Mouse (Mus musculus): ENCODE results near the gene Kctd5. TPM values are rescaled to one million over a fixed set of nuclear protein-coding genes. Genes with fewer than 3 reads are reported as not detected.

The Kctd5 gene
- polyA plus RNA-seq, 1 experiment from 2014 or later = 94.2 TPM

DNA sequence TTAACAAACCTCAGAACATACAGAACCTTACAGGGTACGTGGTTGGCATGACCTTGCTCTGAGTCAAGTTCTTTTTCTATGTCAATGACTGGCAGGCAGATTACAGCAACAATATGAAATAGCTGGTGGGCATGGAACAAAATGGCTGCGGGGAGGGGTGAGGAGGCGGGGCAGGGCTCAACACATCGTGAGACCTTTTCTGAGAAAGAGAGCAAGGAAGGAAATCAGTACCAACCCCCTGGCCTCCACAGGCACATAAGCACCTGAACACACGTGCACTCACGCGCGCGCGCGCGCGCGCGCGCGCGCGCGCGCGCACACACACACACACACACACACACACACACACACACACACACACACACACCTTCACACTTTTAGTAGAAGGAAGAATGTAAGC lies 42.7 kb downstream of the Kctd5 start:
- Histone ChIP-seq H3K9ac (no peak overlapping the region), H3K36me3 (no peaks in the 10 kb centered on the region), H3K4me1 (no peaks in the 10 kb centered on the region), H3K27me3 (no peaks in the 10 kb centered on the region), H3K27ac (no peak overlapping the region), H3K9me3 (replicated peaks) (no peaks in the 10 kb centered on the region), H3K4me2 (replicated peaks) (no peak overlapping the region), H3K4me3 (no peak overlapping the region)
- no peak for ATAC-seq (ENCODE audit: low FRiP score)
- WGBS = 88% methylated on average over 9 of the region's 22 CpGs

DNA sequence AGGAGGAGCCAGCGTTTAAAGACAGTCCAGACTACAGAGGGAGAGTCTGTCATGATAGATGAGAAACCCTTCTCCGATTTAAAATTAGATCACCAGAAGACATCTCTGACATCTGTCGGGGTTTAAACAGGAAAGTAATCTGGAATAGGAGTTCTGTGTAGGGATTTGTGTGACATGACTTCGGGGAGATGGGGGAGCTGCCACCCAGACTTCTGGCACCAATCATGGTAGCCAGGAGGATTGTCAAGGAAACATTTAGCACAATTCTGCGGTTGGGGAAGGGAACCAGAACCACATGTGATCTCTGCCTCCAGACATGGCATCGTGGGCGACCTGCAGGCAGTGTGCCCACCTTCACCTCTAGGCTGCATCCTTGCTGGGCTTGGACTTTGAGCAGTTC lies 43.8 kb downstream of the Kctd5 start:
- no peak overlapping the region for H3K4me3 ChIP-seq
- WGBS = 83% methylated on average over 7 of the region's 7 CpGs
- ATAC-seq (ENCODE audit: low FRiP score) = no peak

GRCm38 (mm10) chr17:24021375-24022199 lies 51.7 kb downstream of the Kctd5 start:
- Histone ChIP-seq H3K9me3 (replicated peaks) (no peaks in the 10 kb centered on the region), H3K9ac (no peak overlapping the region), H3K4me2 (replicated peaks) (no peak overlapping the region), H3K36me3 (no peaks in the 10 kb centered on the region), H3K27ac (no peak overlapping the region), H3K27me3 (no peaks in the 10 kb centered on the region), H3K4me1 (no peaks in the 10 kb centered on the region), H3K4me3 (no peak overlapping the region)
- no peak for ATAC-seq (ENCODE audit: low FRiP score)
- WGBS = 83% methylated on average over 5 of the region's 5 CpGs

More for the DNA sequence above, 43.8 kb downstream of the Kctd5 start:
- Histone ChIP-seq H3K27me3 (no peaks in the 10 kb centered on the region), H3K4me2 (replicated peaks) (no peak overlapping the region), H3K27ac (no peak overlapping the region), H3K4me1 (no peaks in the 10 kb centered on the region), H3K9me3 (replicated peaks) (no peaks in the 10 kb centered on the region), H3K36me3 (no peaks in the 10 kb centered on the region), H3K9ac (no peak overlapping the region)

- no peak for ATAC-seq (ENCODE audit: low FRiP score)
- no peak overlapping the region for H3K4me3 ChIP-seq
- no peak overlapping the region for H3K4me2 ChIP-seq (replicated peaks)
- no peaks in the 10 kb centered on the region for H3K36me3 ChIP-seq
- H3K27ac ChIP-seq = no peak overlapping the region
- WGBS = 80% methylated on average over 6 of the region's 6 CpGs
- H3K27me3 ChIP-seq = no peaks in the 10 kb centered on the region
- H3K4me1 ChIP-seq = no peaks in the 10 kb centered on the region
- H3K9ac ChIP-seq = no peak overlapping the region
- no peaks in the 10 kb centered on the region for H3K9me3 ChIP-seq (replicated peaks)
These were observed 52.6 kb downstream of the Kctd5 start for GRCm38 (mm10) chr17:24020696-24021095.

DNA sequence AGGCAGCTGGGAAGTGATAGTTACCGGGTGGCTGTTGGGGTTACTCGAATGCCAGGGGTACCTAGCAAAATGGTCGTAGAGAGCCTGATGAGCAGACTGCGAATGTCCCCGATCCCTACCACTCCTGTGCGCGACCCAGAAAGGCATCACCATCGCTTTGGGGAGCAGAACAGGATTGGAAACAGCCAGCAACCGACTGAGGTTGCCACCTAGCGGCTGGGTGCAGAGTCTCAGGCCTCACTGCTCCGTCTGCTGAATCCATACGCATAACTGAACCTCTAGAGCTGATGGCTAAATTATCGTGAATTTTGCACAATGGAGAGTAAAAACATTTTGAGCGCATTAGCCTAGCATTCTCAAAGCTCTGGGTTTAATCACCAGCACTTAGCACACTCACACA lies 57.6 kb downstream of the Kctd5 start:
- Histone ChIP-seq H3K27me3 (no peaks in the 10 kb centered on the region), H3K9me3 (replicated peaks) (no peaks in the 10 kb centered on the region), H3K27ac (no peak overlapping the region), H3K4me2 (replicated peaks) (no peak overlapping the region), H3K4me1 (no peaks in the 10 kb centered on the region), H3K4me3 (no peak overlapping the region), H3K9ac (no peak overlapping the region), H3K36me3 (no peaks in the 10 kb centered on the region)
- no peak for ATAC-seq (ENCODE audit: low FRiP score)
- 29% methylated on average over 14 of the region's 14 CpGs for WGBS

- no peaks in the 10 kb centered on the region for H3K4me1 ChIP-seq
- H3K4me3 ChIP-seq = no peak overlapping the region
- H3K27me3 ChIP-seq = no peaks in the 10 kb centered on the region
- no peak overlapping the region for H3K4me2 ChIP-seq (replicated peaks)
- H3K27ac ChIP-seq = no peak overlapping the region
- H3K9me3 ChIP-seq (replicated peaks) = no peaks in the 10 kb centered on the region
- 89% methylated on average over 5 of the region's 5 CpGs for WGBS
- no peak overlapping the region for H3K9ac ChIP-seq
- H3K36me3 ChIP-seq = no peaks in the 10 kb centered on the region
- ATAC-seq (ENCODE audit: low FRiP score) = no peak
These were observed 58.8 kb downstream of the Kctd5 start for GRCm38 (mm10) chr17:24014433-24014965.

- no peak overlapping the region for H3K9ac ChIP-seq
- H3K27ac ChIP-seq = no peak overlapping the region
- H3K4me1 ChIP-seq = no peaks in the 10 kb centered on the region
- WGBS = 77% methylated on average over 2 of the region's 2 CpGs
- H3K9me3 ChIP-seq (replicated peaks) = no peaks in the 10 kb centered on the region
- H3K4me2 ChIP-seq (replicated peaks) = no peak overlapping the region
- no peak overlapping the region for H3K4me3 ChIP-seq
- H3K27me3 ChIP-seq = 0 out of 2 replicates have a peak, but pooled peaks cover 5% of the 10 kb centered on the region
- H3K36me3 ChIP-seq = no peaks in the 10 kb centered on the region
- ATAC-seq (ENCODE audit: low FRiP score) = no peak
These were observed 60.4 kb downstream of the Kctd5 start for GRCm38 (mm10) chr17:24012921-24013320.

GRCm38 (mm10) chr17:24009617-24010016 lies 63.7 kb downstream of the Kctd5 start:
- H3K9ac ChIP-seq = no peak overlapping the region
- H3K27ac ChIP-seq = no peak overlapping the region
- H3K36me3 ChIP-seq = no peaks in the 10 kb centered on the region
- no peaks in the 10 kb centered on the region for H3K9me3 ChIP-seq (replicated peaks)
- H3K4me1 ChIP-seq = no peaks in the 10 kb centered on the region
- 0 out of 2 replicates have a peak, but pooled peaks cover 5% of the 10 kb centered on the region for H3K27me3 ChIP-seq
- ATAC-seq (ENCODE audit: low FRiP score) = no peak
- no peak overlapping the region for H3K4me2 ChIP-seq (replicated peaks)
- no peak overlapping the region for H3K4me3 ChIP-seq
- 61% methylated on average over 5 of the region's 5 CpGs for WGBS

DNA sequence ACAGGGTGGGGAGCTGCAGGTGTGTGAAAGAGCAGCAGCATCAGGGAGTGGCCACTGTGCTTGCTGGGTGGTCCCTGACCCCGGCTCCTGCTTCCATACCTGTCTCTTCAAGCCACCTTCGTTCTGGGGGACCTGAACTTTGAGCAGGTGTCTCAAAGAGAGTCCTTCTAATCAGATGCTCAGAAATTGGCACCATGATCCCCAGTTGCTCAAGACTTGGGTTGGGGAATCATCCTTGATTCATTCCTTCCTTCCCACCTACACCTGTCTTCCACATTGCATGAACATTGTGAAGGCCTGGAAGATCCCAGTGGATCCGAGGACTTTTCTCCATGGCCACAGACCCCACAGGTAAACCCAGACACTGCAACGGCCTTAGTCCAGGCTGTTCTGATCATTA lies 65.2 kb downstream of the Kctd5 start:
- H3K27ac ChIP-seq = no peak overlapping the region
- no peaks in the 10 kb centered on the region for H3K4me1 ChIP-seq
- ATAC-seq (ENCODE audit: low FRiP score) = no peak
- no peaks in the 10 kb centered on the region for H3K9me3 ChIP-seq (replicated peaks)
- 86% methylated on average over 4 of the region's 4 CpGs for WGBS
- H3K4me2 ChIP-seq (replicated peaks) = no peak overlapping the region
- H3K27me3 ChIP-seq = 0 out of 2 replicates have a peak, but pooled peaks cover 5% of the 10 kb centered on the region
- no peaks in the 10 kb centered on the region for H3K36me3 ChIP-seq
- no peak overlapping the region for H3K9ac ChIP-seq
- no peak overlapping the region for H3K4me3 ChIP-seq

- no peak overlapping the region for H3K9ac ChIP-seq
- H3K4me2 ChIP-seq (replicated peaks) = no peak overlapping the region
- no peaks in the 10 kb centered on the region for H3K4me1 ChIP-seq
- ATAC-seq (ENCODE audit: low FRiP score) = no peak
- H3K9me3 ChIP-seq (replicated peaks) = no peaks in the 10 kb centered on the region
- H3K36me3 ChIP-seq = no peaks in the 10 kb centered on the region
- 0 out of 2 replicates have a peak, but pooled peaks cover 5% of the 10 kb centered on the region for H3K27me3 ChIP-seq
- H3K27ac ChIP-seq = no peak overlapping the region
- no peak overlapping the region for H3K4me3 ChIP-seq
- 82% methylated on average over 1 of the region's 1 CpGs for WGBS
These were observed 65.9 kb downstream of the Kctd5 start for GRCm38 (mm10) chr17:24007391-24007790.

- H3K27me3 ChIP-seq = 0 out of 2 replicates have a peak, but pooled peaks cover 5% of the 10 kb centered on the region
- H3K9me3 ChIP-seq (replicated peaks) = no peaks in the 10 kb centered on the region
- no peak overlapping the region for H3K9ac ChIP-seq
- 54% methylated on average over 2 of the region's 2 CpGs for WGBS
- no peak overlapping the region for H3K4me2 ChIP-seq (replicated peaks)
- H3K4me1 ChIP-seq = no peaks in the 10 kb centered on the region
- no peak overlapping the region for H3K27ac ChIP-seq
- H3K36me3 ChIP-seq = no peaks in the 10 kb centered on the region
- no peak overlapping the region for H3K4me3 ChIP-seq
- no peak for ATAC-seq (ENCODE audit: low FRiP score)
These were observed 66.4 kb downstream of the Kctd5 start for GRCm38 (mm10) chr17:24006930-24007329.

DNA sequence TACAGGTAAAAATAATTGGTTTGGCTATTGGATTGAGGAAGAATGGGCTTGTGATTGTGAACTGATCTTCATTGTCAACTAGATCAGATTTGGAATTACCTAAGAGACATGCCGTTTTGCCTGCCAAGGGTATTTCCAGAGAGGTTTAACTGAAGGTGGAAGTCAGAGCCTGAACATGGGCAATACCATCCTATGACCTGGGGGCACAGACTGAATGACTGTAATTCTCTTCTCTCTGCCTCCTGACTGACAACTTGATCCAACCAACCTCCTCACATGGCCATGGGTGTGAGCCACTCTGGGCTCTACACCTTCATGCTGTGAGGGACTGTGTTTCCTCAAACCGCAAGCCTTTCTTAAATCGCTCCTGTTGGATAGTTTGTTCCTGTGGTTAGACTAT lies 68.2 kb downstream of the Kctd5 start:
- Histone ChIP-seq H3K9ac (no peak overlapping the region), H3K9me3 (replicated peaks) (no peaks in the 10 kb centered on the region), H3K4me3 (no peak overlapping the region), H3K27me3 (0 out of 2 replicates have a peak, but pooled peaks cover 5% of the 10 kb centered on the region), H3K4me1 (no peaks in the 10 kb centered on the region), H3K36me3 (no peaks in the 10 kb centered on the region), H3K27ac (no peak overlapping the region), H3K4me2 (replicated peaks) (no peak overlapping the region)
- WGBS = 97% methylated on average over 3 of the region's 3 CpGs
- no peak for ATAC-seq (ENCODE audit: low FRiP score)
